Mouse (Mus musculus): Measurements from ENCODE around the gene Hdgfl3. TPM values are rescaled to one million over a fixed set of nuclear protein-coding genes. Genes with fewer than 3 reads are reported as not detected.

The Hdgfl3 gene
- total and polyA plus RNA-seq, 2 experiments from 2014 or later, result 68.1 to 136 TPM

DNA sequence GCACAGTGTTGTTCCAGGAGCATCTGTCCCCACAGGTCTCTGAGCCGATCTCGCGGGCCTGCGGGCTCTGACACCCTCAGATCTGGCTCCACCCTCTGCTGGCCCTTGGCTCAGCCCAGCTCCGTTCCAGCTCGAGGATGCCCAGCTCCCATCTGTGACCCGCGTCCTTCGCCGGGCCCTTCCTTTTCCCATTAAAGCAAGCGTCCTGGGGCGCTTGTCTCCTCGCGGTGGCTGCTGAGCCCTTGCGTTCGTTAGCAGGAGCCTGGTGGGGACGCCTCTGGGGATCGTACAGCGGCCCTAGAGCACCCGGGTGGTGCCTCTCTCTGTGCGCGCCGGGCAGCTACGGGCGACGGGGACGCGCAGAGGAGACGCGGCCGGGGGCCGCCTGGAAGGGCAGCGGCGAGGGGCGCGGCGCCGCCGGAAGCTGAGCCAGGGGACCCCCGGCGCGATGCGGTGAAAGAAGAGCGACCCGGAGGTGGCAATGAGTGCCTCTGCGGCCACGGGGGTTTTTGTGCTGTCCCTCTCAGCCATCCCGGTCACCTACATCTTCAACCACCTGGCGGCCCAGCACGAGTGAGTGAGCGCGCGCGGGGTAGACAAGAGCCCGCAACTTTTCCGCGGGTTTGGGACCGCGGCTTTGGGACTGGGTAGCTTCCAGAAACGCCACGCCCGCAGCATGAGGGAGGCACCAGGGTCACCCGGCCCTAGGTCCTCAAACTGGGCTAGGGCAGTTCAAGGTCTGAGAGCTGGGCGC lies 75.1 kb downstream of the Hdgfl3 start, which contains the start of gene Tm6sf1:
TSS of gene Tm6sf1 (plus strand) at position 34 of the 754 bp plus-strand sequence.
- Histone ChIP-seq H3K4me1 (ENCODE audit: insufficient read depth, low read length) (peaks cover 4% of the 10 kb centered on the region; the same call in 1 of the 2 replicates), H3K36me3 (ENCODE audit: insufficient read depth, low read length) (no peaks in the 10 kb centered on the region), H3K9me3 (ENCODE audit: low read length) (no peaks in the 10 kb centered on the region), H3K4me3 (ENCODE audit: low read depth, low read length) (peak within 1 kb of the TSS; percentile 75), H3K27me3 (ENCODE audit: insufficient read depth, low read length) (no peaks in the 10 kb centered on the region), H3K9ac (replicated peaks; ENCODE audit: low read length, poor library complexity, severe bottlenecking) (peak within 1 kb of the TSS; percentile 71), H3K27ac (ENCODE audit: low read depth, low read length) (0 out of 2 replicates have a peak within 1 kb of the TSS, but pooled peaks have one; percentile 32), H3K4me2 (ENCODE audit: low read depth, low read length, poor library complexity, severe bottlenecking) (peak within 1 kb of the TSS; percentile 96)
- WGBS, result under 1% methylated on average over 61 of the region's 64 CpGs
- ATAC-seq (ENCODE audit: low FRiP score), result peak; percentile 85
- peak; percentile 5; the same call in 1 of the 2 replicates for TF ChIP-seq CTCF (IDR thresholded peaks at IDR 0.05)
- no peak for DNase-seq (ENCODE audit: low spot score)

DNA sequence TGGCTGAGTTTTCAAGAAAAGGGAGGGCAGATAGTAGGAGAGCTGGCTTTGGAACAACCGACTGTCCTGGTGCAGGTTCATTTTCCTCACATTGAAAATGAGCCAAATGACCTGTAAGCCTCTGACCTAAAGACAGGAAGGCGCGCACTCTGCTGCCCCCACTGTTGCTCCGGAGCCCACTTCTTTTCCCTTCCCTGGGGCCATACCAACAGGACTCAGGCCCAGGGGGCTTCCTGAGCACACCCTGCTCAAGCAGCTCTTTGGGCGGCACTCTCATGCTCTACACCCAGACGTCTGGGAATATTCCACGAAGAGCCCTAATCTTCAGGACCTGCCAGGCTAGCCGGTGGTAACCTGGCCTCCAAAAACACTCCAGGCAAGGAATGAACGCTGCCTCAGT lies 76.0 kb downstream of the Hdgfl3 start:
- H3K9ac ChIP-seq (replicated peaks; ENCODE audit: low read length, poor library complexity, severe bottlenecking), result no peak overlapping the region
- peak overlapping the region; percentile 96; the same call in 1 of the 2 replicates for H3K4me2 ChIP-seq (ENCODE audit: low read depth, low read length, poor library complexity, severe bottlenecking)
- no peaks in the 10 kb centered on the region for H3K27me3 ChIP-seq (ENCODE audit: insufficient read depth, low read length)
- H3K27ac ChIP-seq (ENCODE audit: low read depth, low read length), result no peak overlapping the region
- no peak; the same call in 1 of the 2 replicates for TF ChIP-seq CTCF (IDR thresholded peaks at IDR 0.05)
- peaks cover 4% of the 10 kb centered on the region; the same call in 1 of the 2 replicates for H3K4me1 ChIP-seq (ENCODE audit: insufficient read depth, low read length)
- no peak for ATAC-seq (ENCODE audit: low FRiP score)
- H3K9me3 ChIP-seq (ENCODE audit: low read length), result no peaks in the 10 kb centered on the region
- no peaks in the 10 kb centered on the region for H3K36me3 ChIP-seq (ENCODE audit: insufficient read depth, low read length)
- peak overlapping the region; percentile 75 for H3K4me3 ChIP-seq (ENCODE audit: low read depth, low read length)
- 9% methylated on average over 9 of the region's 9 CpGs for WGBS
- no peak for DNase-seq (ENCODE audit: low spot score)

DNA sequence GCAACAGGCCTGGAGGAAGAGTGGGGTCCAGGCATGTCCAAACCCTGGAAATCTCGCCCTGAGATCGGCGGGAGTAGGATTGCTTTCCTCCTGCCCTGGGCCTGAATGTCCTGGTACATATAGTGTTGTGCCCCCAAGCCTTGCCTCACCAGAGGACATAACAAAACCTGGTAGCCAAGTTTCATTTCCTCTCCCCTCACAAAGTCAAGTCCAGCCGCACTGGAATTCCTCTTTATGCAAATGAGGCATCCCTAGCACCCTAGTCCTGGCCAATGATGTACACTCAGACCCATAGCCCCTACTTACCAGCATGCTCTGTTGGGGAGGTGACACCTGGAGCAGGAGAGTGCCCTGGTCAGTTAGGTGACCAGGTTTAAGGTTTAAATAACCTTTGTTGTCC lies 78.1 kb downstream of the Hdgfl3 start:
- DNase-seq (ENCODE audit: low spot score) (no peak), ATAC-seq (ENCODE audit: low FRiP score) (no peak)
- TF ChIP-seq CTCF (IDR thresholded peaks at IDR 0.05), result no peak
- Histone ChIP-seq H3K27ac (ENCODE audit: low read depth, low read length) (no peak overlapping the region), H3K36me3 (ENCODE audit: insufficient read depth, low read length) (no peaks in the 10 kb centered on the region), H3K4me1 (ENCODE audit: insufficient read depth, low read length) (peaks cover 4% of the 10 kb centered on the region; the same call in 1 of the 2 replicates), H3K9ac (replicated peaks; ENCODE audit: low read length, poor library complexity, severe bottlenecking) (no peak overlapping the region), H3K27me3 (ENCODE audit: insufficient read depth, low read length) (no peaks in the 10 kb centered on the region), H3K4me2 (ENCODE audit: low read depth, low read length, poor library complexity, severe bottlenecking) (no peak overlapping the region), H3K4me3 (ENCODE audit: low read depth, low read length) (no peak overlapping the region), H3K9me3 (ENCODE audit: low read length) (no peaks in the 10 kb centered on the region)
- WGBS, result 84% methylated on average over 4 of the region's 4 CpGs

DNA sequence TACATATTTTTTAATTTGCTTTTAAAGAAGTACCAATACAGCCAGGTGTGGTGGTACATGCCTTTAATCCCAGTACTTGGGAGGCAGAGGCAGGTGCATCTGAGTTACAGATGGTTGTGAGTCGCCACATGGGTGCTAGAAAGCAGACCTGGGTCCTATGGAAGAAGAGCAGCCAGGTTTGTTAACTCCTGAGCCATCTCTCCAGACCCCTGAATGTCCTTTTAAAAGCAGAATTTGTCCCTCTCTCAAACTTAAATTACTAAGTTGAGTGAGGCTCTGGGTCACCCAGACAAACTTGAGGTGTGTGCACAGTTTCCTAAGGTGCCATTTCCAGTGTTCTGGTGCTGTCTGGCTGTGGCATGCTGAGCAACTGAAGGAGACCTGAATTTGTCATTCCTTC lies 78.6 kb downstream of the Hdgfl3 start, which contains the start of gene Gm10160:
TSS of gene Gm10160 (minus strand) at position 101 of the 400 bp plus-strand sequence.
- no peak for ATAC-seq (ENCODE audit: low FRiP score)

DNA sequence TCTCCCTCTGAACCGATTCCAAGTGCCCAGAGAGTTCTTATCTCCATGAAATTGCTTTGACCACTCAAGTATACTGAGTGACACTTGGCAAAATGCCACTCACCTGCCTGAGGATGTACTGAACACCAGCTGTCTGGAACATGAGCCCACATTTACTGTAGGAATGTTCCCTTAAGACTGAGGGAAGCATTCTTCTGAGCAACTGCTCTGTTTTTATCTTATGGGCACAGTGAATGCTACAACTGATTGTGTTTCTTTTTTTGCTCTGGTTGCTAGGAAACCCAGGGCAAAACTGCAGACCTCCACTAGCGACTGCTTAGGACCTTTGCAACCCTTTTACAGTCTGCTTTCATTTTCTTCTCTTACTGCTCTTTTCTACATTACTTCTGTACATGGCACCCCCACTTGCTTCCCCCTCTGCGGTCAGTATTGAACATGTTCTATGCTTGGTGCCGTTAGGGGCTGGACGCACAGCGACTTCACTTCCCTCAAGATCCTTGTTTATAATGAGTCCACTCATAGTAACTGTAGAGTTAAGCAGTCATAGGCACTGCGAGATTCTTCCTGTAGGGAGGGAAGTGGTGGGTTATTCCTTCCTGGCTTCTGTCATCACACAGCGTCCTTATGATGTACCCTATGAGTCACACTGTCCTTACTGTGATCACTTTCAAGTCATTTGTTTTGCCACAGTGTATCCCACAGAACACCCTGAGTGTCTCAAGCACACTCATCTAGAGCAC lies 79.5 kb downstream of the Hdgfl3 start:
- no peak for DNase-seq (ENCODE audit: low spot score)
- no peak for ATAC-seq (ENCODE audit: low FRiP score)
- Histone ChIP-seq H3K4me2 (ENCODE audit: low read depth, low read length, poor library complexity, severe bottlenecking) (no peak overlapping the region), H3K27me3 (ENCODE audit: insufficient read depth, low read length) (no peaks in the 10 kb centered on the region), H3K27ac (ENCODE audit: low read depth, low read length) (no peak overlapping the region), H3K4me3 (ENCODE audit: low read depth, low read length) (no peak overlapping the region), H3K9me3 (ENCODE audit: low read length) (no peaks in the 10 kb centered on the region), H3K9ac (replicated peaks; ENCODE audit: low read length, poor library complexity, severe bottlenecking) (no peak overlapping the region), H3K36me3 (ENCODE audit: insufficient read depth, low read length) (no peaks in the 10 kb centered on the region), H3K4me1 (ENCODE audit: insufficient read depth, low read length) (peaks cover 4% of the 10 kb centered on the region; the same call in 1 of the 2 replicates)
- WGBS, result 52% methylated on average over 8 of the region's 8 CpGs
- TF ChIP-seq CTCF (IDR thresholded peaks at IDR 0.05), result no peak

More for the DNA sequence above, 78.6 kb downstream of the Hdgfl3 start, which contains the start of gene Gm10160:
- no peak within 1 kb of the TSS for H3K27ac ChIP-seq (ENCODE audit: low read depth, low read length)
- WGBS, result 80% methylated on average over 1 of the region's 1 CpGs
- no peak within 1 kb of the TSS for H3K4me2 ChIP-seq (ENCODE audit: low read depth, low read length, poor library complexity, severe bottlenecking)
- peaks cover 4% of the 10 kb centered on the region; the same call in 1 of the 2 replicates for H3K4me1 ChIP-seq (ENCODE audit: insufficient read depth, low read length)
- no peaks in the 10 kb centered on the region for H3K36me3 ChIP-seq (ENCODE audit: insufficient read depth, low read length)
- H3K27me3 ChIP-seq (ENCODE audit: insufficient read depth, low read length), result no peaks in the 10 kb centered on the region
- H3K4me3 ChIP-seq (ENCODE audit: low read depth, low read length), result no peak within 1 kb of the TSS
- no peaks in the 10 kb centered on the region for H3K9me3 ChIP-seq (ENCODE audit: low read length)
- no peak for DNase-seq (ENCODE audit: low spot score)
- TF ChIP-seq CTCF (IDR thresholded peaks at IDR 0.05), result no peak
- H3K9ac ChIP-seq (replicated peaks; ENCODE audit: low read length, poor library complexity, severe bottlenecking), result no peak within 1 kb of the TSS

Measured in midbrain, postnatal 0 days (tissue).